Mouse (Mus musculus): Measurements from ENCODE around the gene Zfp672.

GRCm38 (mm10) chr11:58357844-58358534 is 27.9 kb upstream of the Zfp672 start:
- TF ChIP-seq CTCF (IDR thresholded peaks at IDR 0.05; ENCODE audit: extremely low read depth, insufficient read length, insufficient replicate concordance, low read depth, low read length) (no peak), POLR2A (IDR thresholded peaks at IDR 0.05; ENCODE audit: low read depth, low read length) (no peak)

All from small intestine, adult 2 months (tissue).